Mouse (Mus musculus): ENCODE measurements around the gene Lsamp. TPM values are rescaled to one million over a fixed set of nuclear protein-coding genes. Genes with fewer than 3 reads are reported as not detected.
"Not testable (repeated sequence)": the region's sequence is repeated elsewhere in the genome, so short reads cannot be mapped to it uniquely, and the experiment has no call there.

Lsamp gene
- total RNA-seq, 1 experiment, result not detected

DNA sequence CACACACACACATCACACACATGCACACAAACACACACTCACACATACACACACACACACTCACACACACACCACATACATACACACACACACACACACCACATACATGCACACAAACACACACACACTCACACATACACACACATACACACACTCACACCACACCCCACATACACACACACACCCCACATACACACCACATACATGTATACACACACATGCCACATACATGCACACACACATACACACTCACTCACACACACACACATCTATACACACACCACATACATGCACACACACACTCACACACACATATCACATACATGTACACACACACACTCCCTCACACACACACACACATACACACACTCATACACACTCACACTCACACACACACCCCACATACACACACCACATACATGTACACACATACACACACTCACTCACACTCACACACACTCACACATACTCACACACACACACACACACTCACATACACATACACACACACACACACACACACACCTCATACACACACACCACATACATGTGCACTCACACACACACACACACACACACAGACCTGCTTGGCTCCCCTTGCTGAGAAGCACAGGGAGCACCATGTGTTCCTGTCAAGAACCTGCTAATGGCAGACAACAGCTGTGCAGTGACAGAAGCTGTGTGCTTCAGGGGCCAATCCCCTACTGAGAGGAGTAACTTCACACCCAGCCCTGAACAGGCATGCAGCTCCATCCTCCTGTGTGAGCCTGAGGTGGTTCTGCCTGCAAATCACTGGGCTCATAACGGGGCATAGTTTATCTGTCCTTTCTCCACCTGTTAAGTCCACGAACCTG lies 1990.9 kb downstream of the Lsamp start:
- in situ Hi-C loops (cut with MboI; ENCODE audit: low sequenced_read_pairs in 2 of 2, unreplicated experiment in 2 of 2), result no loop called here
- no peaks in the 10 kb centered on the region for H3K4me1 ChIP-seq (ENCODE audit: control insufficient read depth in 2 of 2, insufficient read depth in 2 of 2, low read length in 2 of 2, poor library complexity in 1 of 2)
- no peak overlapping the region for H3K4me3 ChIP-seq (ENCODE audit: insufficient read depth in 1 of 2, low read depth in 1 of 2, low read length in 2 of 2, poor library complexity in 1 of 2, severe bottlenecking in 1 of 2)
- H3K36me3 ChIP-seq (ENCODE audit: control insufficient read depth, insufficient read depth, low read length, poor library complexity, severe bottlenecking), result no peaks in the 10 kb centered on the region
- no peak overlapping the region for H3K9ac ChIP-seq (ENCODE audit: insufficient read depth, low read depth, low read length, poor library complexity, severe bottlenecking)
- TF ChIP-seq CHD2 (IDR thresholded peaks at IDR 0.05; ENCODE audit: low read depth, low read length), result no peak
- no peak for TF ChIP-seq MAFK (IDR thresholded peaks at IDR 0.05; ENCODE audit: insufficient read depth, low read depth, low read length)
- no peak for TF ChIP-seq HCFC1 (IDR thresholded peaks at IDR 0.05; ENCODE audit: borderline replicate concordance, insufficient read depth, low read length)
- TF ChIP-seq ZNF384 (IDR thresholded peaks at IDR 0.05; ENCODE audit: low read depth, low read length), result no peak
- TF ChIP-seq ZC3H11A (IDR thresholded peaks at IDR 0.05; ENCODE audit: borderline replicate concordance, low read depth, low read length), result no peak
- H3K27ac ChIP-seq (ENCODE audit: insufficient read depth, low read depth, low read length, poor library complexity, severe bottlenecking), result no peak overlapping the region
- DNase-seq (ENCODE audit: low read depth, low spot score), result no peak
- H3K9me3 ChIP-seq (ENCODE audit: control insufficient read depth, insufficient read depth, low read depth, low read length), result no peaks in the 10 kb centered on the region

DNA sequence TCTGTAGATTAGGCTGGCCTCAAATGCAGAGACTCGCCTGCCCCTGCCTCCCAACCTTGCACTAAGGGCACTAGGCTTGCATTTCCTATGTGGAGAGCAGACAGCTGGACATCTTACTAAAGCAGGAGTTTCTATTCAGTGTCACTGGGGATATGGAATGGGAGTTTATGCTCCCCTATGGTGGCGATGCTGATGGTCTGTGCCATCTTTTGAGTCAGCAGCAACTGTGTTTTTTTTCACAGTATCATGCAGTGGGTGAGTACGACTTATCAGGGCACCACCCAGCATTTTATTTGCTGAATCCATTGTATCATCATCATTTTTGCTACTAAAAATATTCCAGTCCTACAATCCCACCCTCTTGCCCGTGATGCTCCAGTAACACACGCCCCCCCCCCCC lies 1992.7 kb downstream of the Lsamp start:
- Histone ChIP-seq H3K4me1 (ENCODE audit: control insufficient read depth in 2 of 2, insufficient read depth in 2 of 2, low read length in 2 of 2, poor library complexity in 1 of 2) (no peaks in the 10 kb centered on the region), H3K4me3 (ENCODE audit: insufficient read depth in 1 of 2, low read depth in 1 of 2, low read length in 2 of 2, poor library complexity in 1 of 2, severe bottlenecking in 1 of 2) (no peak overlapping the region), H3K9ac (ENCODE audit: insufficient read depth, low read depth, low read length, poor library complexity, severe bottlenecking) (no peak overlapping the region), H3K9me3 (ENCODE audit: control insufficient read depth, insufficient read depth, low read depth, low read length) (no peaks in the 10 kb centered on the region), H3K27ac (ENCODE audit: insufficient read depth, low read depth, low read length, poor library complexity, severe bottlenecking) (no peak overlapping the region), H3K36me3 (ENCODE audit: control insufficient read depth, insufficient read depth, low read length, poor library complexity, severe bottlenecking) (no peaks in the 10 kb centered on the region)
- no peak for TF ChIP-seq ZNF384 (IDR thresholded peaks at IDR 0.05; ENCODE audit: low read depth, low read length)
- no peak for TF ChIP-seq CHD2 (IDR thresholded peaks at IDR 0.05; ENCODE audit: low read depth, low read length)
- no peak for TF ChIP-seq ZC3H11A (IDR thresholded peaks at IDR 0.05; ENCODE audit: borderline replicate concordance, low read depth, low read length)
- TF ChIP-seq MAFK (IDR thresholded peaks at IDR 0.05; ENCODE audit: insufficient read depth, low read depth, low read length), result no peak
- no peak for TF ChIP-seq HCFC1 (IDR thresholded peaks at IDR 0.05; ENCODE audit: borderline replicate concordance, insufficient read depth, low read length)
- in situ Hi-C loops (cut with MboI; ENCODE audit: low sequenced_read_pairs in 2 of 2, unreplicated experiment in 2 of 2), result no loop called here
- DNase-seq (ENCODE audit: low read depth, low spot score), result no peak

DNA sequence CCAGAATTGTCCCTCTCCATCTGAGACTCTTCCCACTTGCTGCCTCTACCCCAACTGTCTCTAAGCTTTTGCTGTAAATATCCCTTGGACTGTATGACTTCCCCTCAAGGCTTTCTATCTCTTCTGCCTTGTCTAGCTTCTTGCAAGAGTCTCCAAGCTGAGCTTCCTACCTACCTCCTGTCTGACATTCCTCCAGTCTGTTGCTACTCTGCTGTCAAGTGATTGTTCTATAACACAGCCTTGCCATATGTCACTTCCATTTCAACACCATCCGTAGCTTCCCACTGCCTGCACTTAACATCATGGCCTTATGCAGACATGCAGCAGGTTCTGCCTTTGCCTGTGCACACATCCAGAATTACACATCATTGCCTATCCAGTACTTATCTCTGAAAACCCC lies 2012.8 kb downstream of the Lsamp start:
- Histone ChIP-seq H3K9me3 (ENCODE audit: control insufficient read depth, insufficient read depth, low read depth, low read length) (no peaks in the 10 kb centered on the region), H3K9ac (ENCODE audit: insufficient read depth, low read depth, low read length, poor library complexity, severe bottlenecking) (no peak overlapping the region), H3K4me3 (ENCODE audit: insufficient read depth in 1 of 2, low read depth in 1 of 2, low read length in 2 of 2, poor library complexity in 1 of 2, severe bottlenecking in 1 of 2) (no peak overlapping the region), H3K4me1 (ENCODE audit: control insufficient read depth in 2 of 2, insufficient read depth in 2 of 2, low read length in 2 of 2, poor library complexity in 1 of 2) (no peaks in the 10 kb centered on the region), H3K36me3 (ENCODE audit: control insufficient read depth, insufficient read depth, low read length, poor library complexity, severe bottlenecking) (no peaks in the 10 kb centered on the region), H3K27ac (ENCODE audit: insufficient read depth, low read depth, low read length, poor library complexity, severe bottlenecking) (no peak overlapping the region)
- no peak for DNase-seq (ENCODE audit: low read depth, low spot score)
- in situ Hi-C loops (cut with MboI; ENCODE audit: low sequenced_read_pairs in 2 of 2, unreplicated experiment in 2 of 2), result no loop called here
- TF ChIP-seq MAFK (IDR thresholded peaks at IDR 0.05; ENCODE audit: insufficient read depth, low read depth, low read length) (no peak), HCFC1 (IDR thresholded peaks at IDR 0.05; ENCODE audit: borderline replicate concordance, insufficient read depth, low read length) (no peak), CHD2 (IDR thresholded peaks at IDR 0.05; ENCODE audit: low read depth, low read length) (no peak), ZNF384 (IDR thresholded peaks at IDR 0.05; ENCODE audit: low read depth, low read length) (no peak), ZC3H11A (IDR thresholded peaks at IDR 0.05; ENCODE audit: borderline replicate concordance, low read depth, low read length) (no peak)

DNA sequence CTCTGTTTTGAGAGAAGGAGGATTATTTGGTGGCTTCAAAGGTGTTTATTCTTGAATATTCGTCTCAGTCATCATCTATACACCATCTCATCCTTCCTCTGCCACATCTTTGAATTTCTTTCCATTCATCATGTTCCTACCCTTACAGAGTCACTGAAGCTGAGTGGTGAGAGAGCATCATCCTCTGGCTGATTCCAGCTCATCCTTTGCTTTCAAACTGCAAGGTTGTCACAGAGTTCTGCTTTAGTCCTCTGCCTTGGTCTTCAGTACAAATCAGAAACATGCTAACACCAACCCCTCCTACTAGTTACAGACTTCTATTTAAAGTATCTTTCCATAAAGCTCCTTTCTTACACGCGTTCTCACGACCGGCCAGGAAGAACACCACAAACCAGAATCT lies 2018.8 kb downstream of the Lsamp start:
- TF ChIP-seq MAFK (IDR thresholded peaks at IDR 0.05; ENCODE audit: insufficient read depth, low read depth, low read length) (no peak), ZNF384 (IDR thresholded peaks at IDR 0.05; ENCODE audit: low read depth, low read length) (no peak), CHD2 (IDR thresholded peaks at IDR 0.05; ENCODE audit: low read depth, low read length) (no peak), ZC3H11A (IDR thresholded peaks at IDR 0.05; ENCODE audit: borderline replicate concordance, low read depth, low read length) (no peak), HCFC1 (IDR thresholded peaks at IDR 0.05; ENCODE audit: borderline replicate concordance, insufficient read depth, low read length) (no peak)
- Histone ChIP-seq H3K9me3 (ENCODE audit: control insufficient read depth, insufficient read depth, low read depth, low read length) (no peaks in the 10 kb centered on the region), H3K4me1 (ENCODE audit: control insufficient read depth in 2 of 2, insufficient read depth in 2 of 2, low read length in 2 of 2, poor library complexity in 1 of 2) (no peaks in the 10 kb centered on the region), H3K4me3 (ENCODE audit: insufficient read depth in 1 of 2, low read depth in 1 of 2, low read length in 2 of 2, poor library complexity in 1 of 2, severe bottlenecking in 1 of 2) (no peak overlapping the region), H3K36me3 (ENCODE audit: control insufficient read depth, insufficient read depth, low read length, poor library complexity, severe bottlenecking) (no peaks in the 10 kb centered on the region), H3K9ac (ENCODE audit: insufficient read depth, low read depth, low read length, poor library complexity, severe bottlenecking) (no peak overlapping the region), H3K27ac (ENCODE audit: insufficient read depth, low read depth, low read length, poor library complexity, severe bottlenecking) (no peak overlapping the region)
- in situ Hi-C loops (cut with MboI; ENCODE audit: low sequenced_read_pairs in 2 of 2, unreplicated experiment in 2 of 2), result no loop called here
- DNase-seq (ENCODE audit: low read depth, low spot score), result no peak

DNA sequence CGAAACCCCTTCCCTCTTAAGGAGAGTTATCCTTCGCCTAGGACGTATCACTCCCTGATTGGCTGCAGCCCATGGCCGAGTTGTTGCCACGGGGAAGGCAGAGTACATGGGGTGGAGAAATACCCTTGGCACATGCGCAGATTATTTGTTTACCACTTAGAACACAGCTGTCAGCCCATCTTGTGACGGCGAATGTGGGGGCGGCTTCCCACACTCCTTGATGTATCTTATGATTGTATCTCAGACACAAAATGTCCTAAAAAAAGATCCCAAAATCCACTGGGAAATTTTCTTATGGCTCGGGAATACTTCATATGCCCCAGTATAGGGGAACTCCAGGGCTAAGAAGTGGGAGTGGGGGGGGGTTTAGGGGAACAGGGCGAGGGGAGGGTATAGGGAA lies 2019.3 kb downstream of the Lsamp start:
- H3K4me3 ChIP-seq (ENCODE audit: insufficient read depth in 1 of 2, low read depth in 1 of 2, low read length in 2 of 2, poor library complexity in 1 of 2, severe bottlenecking in 1 of 2); H3K4me1 ChIP-seq (ENCODE audit: control insufficient read depth in 2 of 2, insufficient read depth in 2 of 2, low read length in 2 of 2, poor library complexity in 1 of 2); H3K9me3 ChIP-seq (ENCODE audit: control insufficient read depth, insufficient read depth, low read depth, low read length); H3K36me3 ChIP-seq (ENCODE audit: control insufficient read depth, insufficient read depth, low read length, poor library complexity, severe bottlenecking); in situ Hi-C loops (cut with MboI; ENCODE audit: low sequenced_read_pairs in 2 of 2, unreplicated experiment in 2 of 2); DNase-seq (ENCODE audit: low read depth, low spot score); H3K9ac ChIP-seq (ENCODE audit: insufficient read depth, low read depth, low read length, poor library complexity, severe bottlenecking); H3K27ac ChIP-seq (ENCODE audit: insufficient read depth, low read depth, low read length, poor library complexity, severe bottlenecking): not testable (repeated sequence)
